Mouse (Mus musculus) activated CD4-positive, CD25-positive, alpha-beta regulatory T cell, adult 9 weeks (primary cell): ENCODE results near the gene 9530077C05Rik. TPM values are rescaled to one million over a fixed set of nuclear protein-coding genes. Genes with fewer than 3 reads are reported as not detected.

Source experiments
- polyA plus RNA-seq: library from polyadenylated mRNA; unstranded; fragments of 100-300 nt; shearing (Covaris generic); gene quantifications from one replicate; pipeline ENCODE4 v1.2.1, GENCODE M21; 2017

Gene 9530077C05Rik
- polyA plus RNA-seq, result 0.73 TPM

GRCm38 (mm10) chr9:22411002-22411857 is at the start of gene 9530077C05Rik:
9530077C05Rik (plus strand) TSS chr9:22411513.

GRCm38 (mm10) chr9:22389021-22389476 is 22.3 kb upstream of the 9530077C05Rik start, which contains the start of gene Anln:
Anln (minus strand) TSS chr9:22389188.

GRCm38 (mm10) chr9:22453990-22454389 is 42.7 kb downstream of the 9530077C05Rik start, which contains the start of gene Gm17545:
Gm17545 (plus strand) TSS chr9:22454290.

GRCm38 (mm10) chr9:22469643-22470042 is 58.3 kb downstream of the 9530077C05Rik start, which contains the start of gene Rp9:
Rp9 (minus strand) TSS chr9:22469743.

GRCm38 (mm10) chr9:22475424-22475868 is 64.1 kb downstream of the 9530077C05Rik start, which contains the start of gene Bbs9:
Bbs9 (plus strand) TSS chr9:22475715.

Other genes starting within 250 kb of the 9530077C05Rik start
- not detected for gene Zfp872, start 223.4 kb upstream of the 9530077C05Rik start, polyA plus RNA-seq
- 57.0 TPM for gene Zfp809, start 185.8 kb upstream of the 9530077C05Rik start, polyA plus RNA-seq
- 6.3 TPM for gene Zfp599, start 151.6 kb upstream of the 9530077C05Rik start, polyA plus RNA-seq
- 15.5 TPM for gene Zfp810, start 103.9 kb upstream of the 9530077C05Rik start, polyA plus RNA-seq
- 2.0 TPM for gene Anln, start 22.3 kb upstream of the 9530077C05Rik start, polyA plus RNA-seq
- gene Gm17545, start 42.8 kb downstream of the 9530077C05Rik start, polyA plus RNA-seq, result not detected
- gene Rp9, start 58.2 kb downstream of the 9530077C05Rik start, polyA plus RNA-seq, result 26.7 TPM
- gene Bbs9, start 64.2 kb downstream of the 9530077C05Rik start, polyA plus RNA-seq, result 14.6 TPM